Mouse (Mus musculus): Measurements from ENCODE around the gene Rhog. TPM values are rescaled to one million over a fixed set of nuclear protein-coding genes. Genes with fewer than 3 reads are reported as not detected.
"Not testable (repeated sequence)": the region's sequence is repeated elsewhere in the genome, so short reads cannot be mapped to it uniquely, and the experiment has no call there.

Gene Rhog
- polyA plus RNA-seq, 1 experiment from 2014 or later, result 67.7 TPM

- Histone ChIP-seq H3K4me3 (replicated peaks) (peak overlapping the region; percentile 88), H3K9ac (no peak overlapping the region), H3K4me1 (0 out of 2 replicates have a peak, but pooled peaks cover 4% of the 10 kb centered on the region), H3K36me3 (no peaks in the 10 kb centered on the region), H3K27ac (peak overlapping the region; percentile 65; the same call in 1 of the 2 replicates), H3K9me3 (no peaks in the 10 kb centered on the region), H3K4me2 (peak overlapping the region; percentile 91), H3K27me3 (replicated peaks) (no peaks in the 10 kb centered on the region)
- peak; percentile 91 for ATAC-seq (ENCODE audit: insufficient read depth, low FRiP score, low read depth)
- WGBS, result under 1% methylated on average over 34 of the region's 34 CpGs
Observed at GRCm38 (mm10) chr7:102267113-102267579, 11.3 kb upstream of the Rhog start.

GRCm38 (mm10) chr7:102266401-102267042, 10.7 kb upstream of the Rhog start:
- H3K27ac ChIP-seq, result 0 out of 2 replicates have a peak overlapping the region, but pooled peaks have one; percentile 40
- H3K4me3 ChIP-seq (replicated peaks), result peak overlapping the region; percentile 88

GRCm38 (mm10) chr7:102266021-102266400, 10.2 kb upstream of the Rhog start:
- not testable (repeated sequence) for H3K9ac ChIP-seq; H3K27ac ChIP-seq; H3K9me3 ChIP-seq; H3K36me3 ChIP-seq; H3K27me3 ChIP-seq (replicated peaks); H3K4me3 ChIP-seq (replicated peaks); H3K4me1 ChIP-seq; ATAC-seq (ENCODE audit: insufficient read depth, low FRiP score, low read depth); H3K4me2 ChIP-seq
- 88% methylated on average over 10 of the region's 10 CpGs for WGBS

More at GRCm38 (mm10) chr7:102266401-102267042, 10.7 kb upstream of the Rhog start:
- peak overlapping the region; percentile 91 for H3K4me2 ChIP-seq
- H3K9ac ChIP-seq, result no peak overlapping the region
- ATAC-seq (ENCODE audit: insufficient read depth, low FRiP score, low read depth), result no peak
- H3K27me3 ChIP-seq (replicated peaks), result no peaks in the 10 kb centered on the region
- H3K36me3 ChIP-seq, result no peaks in the 10 kb centered on the region
- 0 out of 2 replicates have a peak, but pooled peaks cover 4% of the 10 kb centered on the region for H3K4me1 ChIP-seq
- H3K9me3 ChIP-seq, result no peaks in the 10 kb centered on the region
- WGBS, result 39% methylated on average over 14 of the region's 14 CpGs

- ATAC-seq (ENCODE audit: insufficient read depth, low FRiP score, low read depth), result no peak
- Histone ChIP-seq H3K27ac (no peak overlapping the region), H3K36me3 (no peaks in the 10 kb centered on the region), H3K4me2 (no peak overlapping the region), H3K9ac (no peak overlapping the region), H3K27me3 (replicated peaks) (no peaks in the 10 kb centered on the region), H3K4me1 (no peaks in the 10 kb centered on the region), H3K4me3 (replicated peaks) (no peak overlapping the region), H3K9me3 (no peaks in the 10 kb centered on the region)
- WGBS, result 88% methylated on average over 2 of the region's 2 CpGs
Observed at GRCm38 (mm10) chr7:102263020-102263419, 7.2 kb upstream of the Rhog start.

- 83% methylated on average over 1 of the region's 1 CpGs for WGBS
Observed at GRCm38 (mm10) chr7:102260518-102260917, 4.7 kb upstream of the Rhog start.

GRCm38 (mm10) chr7:102259716-102260479, 4.0 kb upstream of the Rhog start:
- H3K27me3 ChIP-seq (replicated peaks), result no peaks in the 10 kb centered on the region
- no peak overlapping the region for H3K9ac ChIP-seq
- H3K4me2 ChIP-seq, result no peak overlapping the region
- no peaks in the 10 kb centered on the region for H3K4me1 ChIP-seq
- H3K36me3 ChIP-seq, result no peaks in the 10 kb centered on the region
- no peak for ATAC-seq (ENCODE audit: insufficient read depth, low FRiP score, low read depth)
- H3K4me3 ChIP-seq (replicated peaks), result no peak overlapping the region
- H3K27ac ChIP-seq, result no peak overlapping the region
- 78% methylated on average over 10 of the region's 10 CpGs for WGBS
- H3K9me3 ChIP-seq, result no peaks in the 10 kb centered on the region

More at GRCm38 (mm10) chr7:102260518-102260917, 4.7 kb upstream of the Rhog start:
- H3K4me1 ChIP-seq, result no peaks in the 10 kb centered on the region
- ATAC-seq (ENCODE audit: insufficient read depth, low FRiP score, low read depth), result no peak
- H3K27me3 ChIP-seq (replicated peaks), result no peaks in the 10 kb centered on the region
- no peaks in the 10 kb centered on the region for H3K36me3 ChIP-seq
- H3K27ac ChIP-seq, result no peak overlapping the region
- no peak overlapping the region for H3K4me2 ChIP-seq
- no peak overlapping the region for H3K9ac ChIP-seq
- no peaks in the 10 kb centered on the region for H3K9me3 ChIP-seq
- H3K4me3 ChIP-seq (replicated peaks), result no peak overlapping the region

GRCm38 (mm10) chr7:102258753-102259152, 2.9 kb upstream of the Rhog start:
- Histone ChIP-seq H3K9me3 (no peaks in the 10 kb centered on the region), H3K27me3 (replicated peaks) (no peaks in the 10 kb centered on the region), H3K9ac (no peak overlapping the region), H3K4me1 (no peaks in the 10 kb centered on the region), H3K27ac (no peak overlapping the region), H3K4me3 (replicated peaks) (no peak overlapping the region), H3K4me2 (no peak overlapping the region), H3K36me3 (no peaks in the 10 kb centered on the region)
- WGBS, result 64% methylated on average over 3 of the region's 3 CpGs
- ATAC-seq (ENCODE audit: insufficient read depth, low FRiP score, low read depth), result no peak

GRCm38 (mm10) chr7:102258189-102258588, 2.3 kb upstream of the Rhog start:
- no peak overlapping the region for H3K4me3 ChIP-seq (replicated peaks)
- WGBS, result 19% methylated on average over 4 of the region's 4 CpGs
- H3K36me3 ChIP-seq, result no peaks in the 10 kb centered on the region
- H3K4me1 ChIP-seq, result no peaks in the 10 kb centered on the region
- no peak overlapping the region for H3K4me2 ChIP-seq
- no peaks in the 10 kb centered on the region for H3K27me3 ChIP-seq (replicated peaks)
- no peak overlapping the region for H3K9ac ChIP-seq
- H3K27ac ChIP-seq, result no peak overlapping the region
- no peaks in the 10 kb centered on the region for H3K9me3 ChIP-seq
- peak; percentile 54; the same call in 1 of the 2 replicates for ATAC-seq (ENCODE audit: insufficient read depth, low FRiP score, low read depth)

GRCm38 (mm10) chr7:102256636-102257035, 782 bp upstream of the Rhog start:
- H3K4me2 ChIP-seq, result no peak overlapping the region
- WGBS, result 75% methylated on average over 3 of the region's 3 CpGs
- H3K9ac ChIP-seq, result no peak overlapping the region
- H3K4me3 ChIP-seq (replicated peaks), result no peak overlapping the region
- no peaks in the 10 kb centered on the region for H3K36me3 ChIP-seq
- H3K9me3 ChIP-seq, result no peaks in the 10 kb centered on the region
- no peaks in the 10 kb centered on the region for H3K27me3 ChIP-seq (replicated peaks)
- no peak overlapping the region for H3K27ac ChIP-seq
- no peak for ATAC-seq (ENCODE audit: insufficient read depth, low FRiP score, low read depth)
- no peaks in the 10 kb centered on the region for H3K4me1 ChIP-seq

- Histone ChIP-seq H3K4me1 (peaks cover 11% of the 10 kb centered on the region), H3K36me3 (no peaks in the 10 kb centered on the region), H3K9me3 (no peaks in the 10 kb centered on the region), H3K9ac (no peak overlapping the region), H3K4me2 (no peak overlapping the region), H3K27me3 (replicated peaks) (no peaks in the 10 kb centered on the region), H3K4me3 (replicated peaks) (no peak overlapping the region), H3K27ac (no peak overlapping the region)
- no peak for ATAC-seq (ENCODE audit: insufficient read depth, low FRiP score, low read depth)
- WGBS, result 75% methylated on average over 1 of the region's 1 CpGs
Observed at GRCm38 (mm10) chr7:102253631-102254030, 2.2 kb downstream of the Rhog start.

GRCm38 (mm10) chr7:102250631-102251214, 5.1 kb downstream of the Rhog start:
- Histone ChIP-seq H3K9ac (peak overlapping the region; percentile 68), H3K4me1 (peaks cover 40% of the 10 kb centered on the region), H3K27ac (peak overlapping the region; percentile 99), H3K27me3 (replicated peaks) (no peaks in the 10 kb centered on the region), H3K4me3 (replicated peaks) (peak overlapping the region; percentile 90), H3K9me3 (no peaks in the 10 kb centered on the region), H3K36me3 (no peaks in the 10 kb centered on the region), H3K4me2 (peak overlapping the region; percentile 88)
- WGBS, result under 1% methylated on average over 31 of the region's 33 CpGs
- ATAC-seq (ENCODE audit: insufficient read depth, low FRiP score, low read depth), result peak; percentile 82
